Mouse (Mus musculus) limb, embryonic 10.5 days (tissue): ENCODE measurements around the gene Ptprg. TPM values are rescaled to one million over a fixed set of nuclear protein-coding genes. Genes with fewer than 3 reads are reported as not detected.

ENCODE experiments used
- DNase-seq: peaks from one replicate; pipeline ENCODE4 v3.0.0-alpha.2; 2017; ENCODE audit warnings: low spot score
- H3K27ac ChIP-seq: fragments of 300-500 bp; sonication (generic); 2 replicates; pipeline ENCODE4 v1.5.1; 2016; ENCODE audit warnings: mild to moderate bottlenecking
- H3K27me3 ChIP-seq: fragments of 300-500 bp; sonication (generic); 2 replicates; pipeline ENCODE4 v1.6.1; 2016; ENCODE audit warnings: low read depth, mild to moderate bottlenecking; ENCODE audit not compliant: poor library complexity, severe bottlenecking
- H3K36me3 ChIP-seq: fragments of 300-500 bp; sonication (generic); 2 replicates; pipeline ENCODE4 v1.6.1; 2016; ENCODE audit warnings: mild to moderate bottlenecking, moderate library complexity
- H3K4me1 ChIP-seq: fragments of 300-500 bp; sonication (generic); 2 replicates; pipeline ENCODE4 v1.6.1; 2016
- H3K4me3 ChIP-seq: fragments of 300-500 bp; sonication (generic); 2 replicates; pipeline ENCODE4 v1.5.1; 2016; ENCODE audit warnings: mild to moderate bottlenecking, moderate library complexity
- H3K9me3 ChIP-seq: fragments of 300-500 bp; sonication (generic); replicated peaks from 2 replicates; pipeline ENCODE4 v1.6.1; 2016; ENCODE audit warnings: mild to moderate bottlenecking
- WGBS: fragments of 180-500 bp; shearing (Covaris S2); methylation state at CpG from one replicate; pipeline ENCODE4 v1.1.7; 2016; 5-methylcytosine and 5-hydroxymethylcytosine counted together
- polyA plus RNA-seq: library from polyadenylated mRNA; unstranded; fragments of >200 nt; fragmentation: Nextera tagmentation; extraction: Ambion mirVana; gene quantifications from 2 replicates; pipeline ENCODE4 v1.2.1, GENCODE M21; 2016

Gene Ptprg
- polyA plus RNA-seq, 1 experiment from 2014 or later: 40.3 TPM

DNA sequence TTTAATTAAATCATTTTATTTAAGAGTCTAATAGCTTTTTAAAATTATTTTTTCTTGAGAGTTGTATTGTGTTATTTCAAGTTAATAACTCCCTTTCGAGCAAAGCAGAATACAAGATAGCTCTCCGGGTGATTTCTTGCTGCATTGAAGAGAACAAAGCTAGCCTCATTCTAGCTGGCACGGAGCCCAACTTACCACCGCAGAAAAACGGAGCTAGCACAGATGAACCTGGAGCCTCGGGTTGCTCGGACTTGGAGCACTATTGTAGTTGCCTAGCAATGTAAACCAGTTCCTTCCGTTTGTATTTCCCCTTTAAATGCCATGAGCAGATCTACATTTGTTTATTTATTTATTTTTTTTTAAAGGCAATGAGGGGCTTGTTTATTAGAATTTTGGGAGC is 156.5 kb downstream of the Ptprg start:
- Histone ChIP-seq H3K27ac (no peak overlapping the region), H3K9me3 (no peaks in the 10 kb centered on the region), H3K4me3 (no peak overlapping the region), H3K4me1 (peaks cover 25% of the 10 kb centered on the region), H3K36me3 (peaks cover 3% of the 10 kb centered on the region; the same call in 1 of the 2 replicates), H3K27me3 (no peaks in the 10 kb centered on the region)
- no peak for DNase-seq
- 95% methylated on average over 8 of the region's 8 CpGs for WGBS

DNA sequence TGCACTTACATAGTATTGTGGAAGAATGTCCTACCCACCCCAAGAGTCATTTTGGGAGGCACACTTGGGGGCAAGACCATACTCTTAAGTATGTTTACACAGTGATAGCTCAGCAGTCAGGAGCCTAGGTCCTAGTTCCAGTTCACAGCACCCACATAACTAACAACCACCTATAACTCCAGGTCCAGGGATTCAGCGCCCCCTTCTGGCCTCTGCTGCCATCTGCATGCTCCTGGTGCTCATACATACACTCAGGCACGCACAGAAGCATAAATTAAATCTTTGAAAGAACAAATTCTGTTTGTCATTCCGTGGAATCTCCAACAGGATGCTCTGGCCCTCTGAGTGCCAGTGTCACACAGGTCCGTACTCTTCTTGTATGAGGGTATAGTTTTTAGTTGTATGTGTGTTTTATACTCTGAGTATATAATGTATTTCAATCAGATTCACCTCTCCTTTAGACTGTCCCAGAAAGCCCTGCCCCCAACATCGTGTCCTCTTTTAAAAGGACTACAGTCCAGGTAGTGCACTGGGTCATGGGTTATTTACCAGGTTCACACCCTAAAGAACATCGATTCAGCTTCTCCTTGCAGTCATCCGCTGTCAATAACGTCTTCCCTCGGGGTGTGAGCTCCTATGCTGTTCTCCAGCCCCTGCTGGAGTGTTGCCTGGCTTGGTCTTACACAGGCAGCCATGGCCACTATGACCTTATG is 157.2 kb downstream of the Ptprg start:
- H3K27me3 ChIP-seq: no peaks in the 10 kb centered on the region
- no peak overlapping the region for H3K4me3 ChIP-seq
- peaks cover 19% of the 10 kb centered on the region; the same call in 1 of the 2 replicates for H3K4me1 ChIP-seq
- 91% methylated on average over 9 of the region's 9 CpGs for WGBS
- peaks cover 3% of the 10 kb centered on the region; the same call in 1 of the 2 replicates for H3K36me3 ChIP-seq
- H3K27ac ChIP-seq: no peak overlapping the region
- DNase-seq: no peak
- no peaks in the 10 kb centered on the region for H3K9me3 ChIP-seq

DNA sequence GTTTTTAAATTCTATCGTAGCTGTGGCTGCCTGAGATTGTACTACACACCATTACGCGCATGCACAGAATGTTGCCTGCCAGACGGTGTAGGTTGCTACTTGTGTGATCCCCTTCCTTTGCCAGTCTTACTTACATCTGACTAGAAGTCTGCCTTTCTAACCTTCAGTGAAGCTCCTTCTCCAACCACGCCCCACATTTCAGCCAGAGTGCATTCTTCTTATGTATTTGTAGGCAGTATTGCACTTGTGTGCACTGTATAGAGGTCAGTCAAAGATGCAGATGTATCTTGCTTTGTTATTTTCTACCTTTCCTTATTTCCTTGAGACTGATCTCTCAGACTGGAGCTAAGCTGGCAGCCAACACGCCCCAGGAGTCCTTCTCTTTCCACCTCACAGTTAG is 158.8 kb downstream of the Ptprg start:
- no peak overlapping the region for H3K27ac ChIP-seq
- H3K36me3 ChIP-seq: peaks cover 3% of the 10 kb centered on the region; the same call in 1 of the 2 replicates
- H3K9me3 ChIP-seq: no peaks in the 10 kb centered on the region
- DNase-seq: no peak
- no peaks in the 10 kb centered on the region for H3K27me3 ChIP-seq
- no peak overlapping the region for H3K4me3 ChIP-seq
- 95% methylated on average over 6 of the region's 6 CpGs for WGBS
- peaks cover 19% of the 10 kb centered on the region; the same call in 1 of the 2 replicates for H3K4me1 ChIP-seq

DNA sequence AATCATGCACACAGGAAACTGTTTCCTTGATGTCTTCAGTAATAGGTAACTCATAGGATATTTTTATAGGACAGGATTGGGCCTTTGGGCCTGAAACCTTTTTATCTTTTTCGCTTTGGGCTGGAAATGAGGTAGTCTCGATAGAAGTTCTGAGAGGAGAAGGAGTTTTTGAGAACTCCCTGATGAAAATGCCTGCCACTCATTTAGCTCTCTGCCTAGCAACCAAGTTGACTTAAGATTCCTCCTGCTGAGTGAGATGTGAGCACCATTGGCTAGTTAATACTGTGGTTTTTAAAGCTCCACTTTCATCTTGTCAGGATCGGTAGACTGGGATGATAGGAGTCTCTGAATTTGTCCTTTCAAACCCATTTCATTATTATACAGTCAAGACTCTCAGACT is 162.9 kb downstream of the Ptprg start:
- H3K36me3 ChIP-seq: 0 out of 2 replicates have a peak, but pooled peaks cover 2% of the 10 kb centered on the region
- no peak overlapping the region for H3K27ac ChIP-seq
- no peaks in the 10 kb centered on the region for H3K27me3 ChIP-seq
- H3K9me3 ChIP-seq: no peaks in the 10 kb centered on the region
- DNase-seq: no peak
- 0 out of 2 replicates have a peak, but pooled peaks cover 3% of the 10 kb centered on the region for H3K4me1 ChIP-seq
- H3K4me3 ChIP-seq: no peak overlapping the region
- 89% methylated on average over 3 of the region's 3 CpGs for WGBS

DNA sequence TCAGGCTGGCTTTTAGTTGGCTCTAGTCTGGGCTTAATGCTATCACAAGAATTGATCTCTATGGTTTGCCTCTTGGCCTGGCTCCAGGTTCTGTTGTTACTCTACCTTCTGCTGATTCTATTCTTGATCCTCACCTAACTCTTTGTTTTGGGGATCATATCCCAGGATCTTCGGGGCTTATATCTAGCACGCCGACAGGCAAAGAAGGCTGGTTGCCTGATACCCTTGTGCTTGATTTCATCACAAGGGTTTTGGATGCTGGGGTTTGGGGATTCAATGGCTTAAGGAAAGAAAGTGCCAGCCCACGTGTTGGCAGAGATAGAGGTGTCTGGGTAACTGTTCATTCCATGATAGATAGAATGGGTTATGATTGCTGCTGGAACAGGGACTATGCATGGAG is 164.9 kb downstream of the Ptprg start:
- DNase-seq: no peak
- 92% methylated on average over 4 of the region's 4 CpGs for WGBS
- H3K4me1 ChIP-seq: no peaks in the 10 kb centered on the region

DNA sequence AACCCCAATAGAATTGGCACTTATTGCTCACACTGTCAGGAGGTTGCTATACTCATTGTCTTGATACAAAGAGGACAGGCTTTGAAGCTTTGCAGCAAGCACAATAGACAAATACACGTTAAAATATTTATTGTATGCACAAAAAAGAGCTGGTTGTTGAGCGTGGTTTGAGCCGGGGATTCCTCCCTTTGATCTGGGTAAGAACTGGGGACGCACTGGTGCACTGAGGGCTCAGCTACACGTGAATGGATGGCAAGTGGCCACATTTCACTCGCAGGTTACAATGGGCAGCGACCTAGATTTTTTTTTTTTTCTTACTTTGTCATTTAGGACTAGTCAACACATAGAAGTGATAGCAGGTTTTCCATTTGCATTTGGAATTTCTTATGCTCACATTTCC is 165.9 kb downstream of the Ptprg start:
- Histone ChIP-seq H3K4me1 (no peaks in the 10 kb centered on the region), H3K4me3 (no peak overlapping the region), H3K36me3 (peaks cover 19% of the 10 kb centered on the region), H3K27ac (no peak overlapping the region), H3K9me3 (no peaks in the 10 kb centered on the region), H3K27me3 (no peaks in the 10 kb centered on the region)
- WGBS: 80% methylated on average over 7 of the region's 7 CpGs
- DNase-seq: no peak

More for the DNA sequence above, 164.9 kb downstream of the Ptprg start:
- Histone ChIP-seq H3K27me3 (no peaks in the 10 kb centered on the region), H3K4me3 (no peak overlapping the region), H3K36me3 (peaks cover 11% of the 10 kb centered on the region), H3K9me3 (no peaks in the 10 kb centered on the region), H3K27ac (no peak overlapping the region)

DNA sequence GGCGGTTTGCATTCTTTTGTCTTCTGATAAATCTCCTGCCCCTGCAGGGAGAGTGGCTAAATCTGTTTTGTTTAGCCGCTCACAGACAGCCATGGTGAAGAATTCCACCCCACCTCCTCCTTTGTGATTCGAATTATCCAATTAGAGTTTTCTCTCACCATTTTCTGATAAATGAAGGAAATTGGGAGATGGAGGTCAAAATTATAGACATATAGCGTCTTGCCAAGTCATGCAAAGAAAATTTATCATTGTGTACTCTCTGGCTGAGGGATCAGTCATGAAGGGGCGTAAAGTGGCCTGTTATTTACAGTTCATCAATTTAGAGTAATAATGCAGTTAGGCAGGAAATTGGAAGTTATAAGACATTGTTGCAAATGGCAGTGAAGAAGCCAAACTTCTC is 168.8 kb downstream of the Ptprg start:
- Histone ChIP-seq H3K4me3 (no peak overlapping the region), H3K27ac (no peak overlapping the region), H3K27me3 (no peaks in the 10 kb centered on the region), H3K4me1 (no peaks in the 10 kb centered on the region), H3K9me3 (no peaks in the 10 kb centered on the region), H3K36me3 (peaks cover 19% of the 10 kb centered on the region)
- DNase-seq: no peak
- WGBS: 71% methylated on average over 5 of the region's 5 CpGs

DNA sequence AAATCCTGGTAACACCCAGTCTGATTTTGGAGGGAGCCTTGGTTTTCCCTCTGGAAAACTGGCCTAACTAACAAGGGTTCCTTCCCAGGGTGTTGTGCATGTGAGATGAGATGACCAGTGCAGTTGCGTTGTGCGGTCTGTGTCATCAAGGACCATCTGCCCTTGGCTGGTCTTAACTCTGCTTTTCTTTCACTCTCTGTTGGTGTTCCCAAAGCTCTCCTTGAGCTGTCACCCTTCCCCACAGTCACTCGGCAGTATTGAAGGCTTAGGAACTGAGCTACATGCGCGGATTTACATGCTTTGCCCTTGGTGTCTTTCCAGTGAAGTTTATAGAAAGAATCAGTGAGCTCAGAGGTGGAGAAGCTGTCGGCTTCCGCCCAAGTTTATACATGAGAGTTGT is 170.5 kb downstream of the Ptprg start:
- H3K27ac ChIP-seq: no peak overlapping the region
- peaks cover 19% of the 10 kb centered on the region for H3K36me3 ChIP-seq
- WGBS: 94% methylated on average over 7 of the region's 7 CpGs
- no peaks in the 10 kb centered on the region for H3K9me3 ChIP-seq
- no peaks in the 10 kb centered on the region for H3K27me3 ChIP-seq
- no peak overlapping the region for H3K4me3 ChIP-seq
- no peaks in the 10 kb centered on the region for H3K4me1 ChIP-seq
- no peak for DNase-seq

DNA sequence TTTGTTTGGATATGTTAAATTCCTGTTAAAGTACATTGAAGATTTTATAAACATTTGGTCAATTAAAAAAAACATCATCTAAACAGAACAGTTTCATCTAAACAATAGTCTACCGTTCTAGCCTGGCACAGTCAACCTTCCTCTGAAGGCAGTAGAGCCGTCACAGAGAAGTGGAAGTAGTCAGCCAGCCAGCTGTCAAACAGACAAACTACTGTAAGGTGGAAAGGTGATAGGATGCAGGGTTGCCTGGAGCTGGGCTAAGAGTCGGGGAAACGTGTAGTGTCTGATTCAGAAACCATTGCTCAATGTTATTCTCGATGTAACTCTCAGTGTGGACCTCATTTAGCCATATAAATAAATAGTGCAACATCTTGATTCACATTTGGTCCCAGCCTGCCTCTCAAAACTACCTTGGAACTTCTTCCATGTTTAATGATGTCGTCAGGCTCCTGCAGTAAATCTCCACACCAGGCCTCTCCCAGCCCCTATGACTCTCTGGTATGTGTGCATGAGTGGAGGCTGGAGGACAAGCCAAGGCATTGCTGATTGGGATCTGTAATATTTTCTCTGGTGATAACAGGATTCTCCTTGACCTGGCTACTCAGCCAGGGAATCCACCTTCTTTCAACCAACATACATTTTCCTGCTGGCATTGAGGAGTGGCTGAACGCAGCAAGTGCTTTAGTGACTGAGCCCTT is 178.0 kb downstream of the Ptprg start:
- Histone ChIP-seq H3K9me3 (no peaks in the 10 kb centered on the region), H3K36me3 (no peaks in the 10 kb centered on the region), H3K27ac (no peak overlapping the region), H3K4me1 (peaks cover 36% of the 10 kb centered on the region), H3K27me3 (no peaks in the 10 kb centered on the region), H3K4me3 (no peak overlapping the region)
- no peak for DNase-seq
- WGBS: 39% methylated on average over 7 of the region's 7 CpGs

DNA sequence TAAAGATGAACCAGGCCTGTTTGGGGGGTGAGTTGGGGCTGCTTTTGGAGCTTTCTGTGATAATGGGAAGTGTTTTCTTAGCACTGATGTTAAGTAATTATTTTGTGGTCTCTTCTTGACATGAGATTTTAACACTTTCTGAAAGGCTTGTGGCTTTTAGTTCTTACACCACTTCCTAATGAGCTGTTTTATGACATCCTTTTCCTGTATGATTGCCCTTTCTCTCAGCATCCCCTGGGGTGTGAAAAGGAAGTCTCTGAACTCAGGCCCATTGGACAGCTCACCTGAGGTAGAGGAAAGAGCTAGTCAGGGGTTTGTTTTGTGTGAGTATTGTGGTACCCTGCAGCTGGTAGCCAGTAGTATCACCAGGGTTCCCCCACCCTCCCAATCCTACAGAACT is 179.0 kb downstream of the Ptprg start:
- no peaks in the 10 kb centered on the region for H3K27me3 ChIP-seq
- no peak overlapping the region for H3K27ac ChIP-seq
- H3K36me3 ChIP-seq: no peaks in the 10 kb centered on the region
- peaks cover 36% of the 10 kb centered on the region for H3K4me1 ChIP-seq
- H3K4me3 ChIP-seq: no peak overlapping the region
- no peaks in the 10 kb centered on the region for H3K9me3 ChIP-seq
- DNase-seq: no peak

DNA sequence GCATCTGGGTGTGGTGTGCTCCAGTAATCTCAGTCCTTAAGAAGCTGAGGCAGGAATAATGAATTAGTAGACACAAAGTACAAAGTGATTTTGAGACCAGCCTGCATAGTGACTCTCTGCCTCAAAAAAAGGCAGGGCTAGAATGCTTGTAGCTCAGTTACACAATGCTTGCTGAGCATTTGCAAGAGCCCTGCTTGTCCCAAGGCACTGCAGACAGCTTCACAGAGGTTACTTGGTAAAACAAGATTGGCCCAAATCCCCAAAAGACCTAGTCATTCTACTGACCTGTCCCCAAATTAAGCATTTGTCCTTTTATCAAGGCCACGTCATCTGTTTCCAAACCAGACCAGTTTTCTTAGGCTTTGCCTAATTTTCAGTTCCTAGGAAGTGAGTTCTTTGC is 190.4 kb downstream of the Ptprg start:
- Histone ChIP-seq H3K9me3 (no peaks in the 10 kb centered on the region), H3K36me3 (no peaks in the 10 kb centered on the region), H3K4me1 (0 out of 2 replicates have a peak, but pooled peaks cover 4% of the 10 kb centered on the region), H3K27ac (no peak overlapping the region), H3K27me3 (no peaks in the 10 kb centered on the region), H3K4me3 (no peak overlapping the region)
- DNase-seq: no peak
- 96% methylated on average over 1 of the region's 1 CpGs for WGBS

DNA sequence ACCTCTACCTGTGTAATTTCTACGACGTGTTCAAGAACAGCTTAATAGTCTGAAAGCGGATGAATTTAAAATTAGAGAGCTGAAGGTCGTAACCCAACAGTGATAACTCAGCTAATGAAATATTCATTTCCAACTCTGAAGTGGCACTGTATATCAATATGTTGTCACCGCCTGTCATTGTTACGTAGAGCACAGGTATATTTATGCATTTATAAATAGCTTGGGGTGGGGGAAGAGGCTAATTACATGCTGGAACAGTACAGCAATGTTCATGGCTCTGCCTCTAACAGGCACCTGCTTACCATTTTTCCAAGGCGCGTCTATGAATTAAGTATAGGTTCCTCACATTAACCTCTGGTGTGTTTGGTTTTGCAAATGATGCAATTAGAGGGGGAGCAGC is 199.3 kb downstream of the Ptprg start:
- Histone ChIP-seq H3K9me3 (no peaks in the 10 kb centered on the region), H3K27me3 (no peaks in the 10 kb centered on the region), H3K27ac (no peak overlapping the region), H3K4me1 (peaks cover 6% of the 10 kb centered on the region; the same call in 1 of the 2 replicates), H3K4me3 (no peak overlapping the region), H3K36me3 (no peaks in the 10 kb centered on the region)
- WGBS: 79% methylated on average over 8 of the region's 8 CpGs
- DNase-seq: no peak

DNA sequence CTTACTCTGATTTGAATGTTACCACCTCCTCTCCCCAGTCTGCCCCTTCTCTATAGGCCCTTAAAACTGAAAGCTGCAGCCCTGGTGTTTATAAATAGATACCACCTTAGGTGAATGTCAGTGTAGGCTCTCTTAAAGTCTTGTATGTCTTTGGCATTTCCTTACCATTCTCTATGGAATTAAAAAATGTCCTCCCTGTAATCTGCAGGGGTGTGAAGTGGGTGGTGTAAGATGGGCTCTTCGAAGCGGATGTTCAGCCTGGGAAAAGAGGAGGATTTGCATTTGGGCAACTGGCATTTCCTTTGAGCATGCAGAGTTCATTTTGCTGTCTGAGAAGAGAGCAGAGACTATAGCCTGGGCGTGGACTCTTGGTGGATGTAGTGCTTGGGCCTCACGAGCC is 201.3 kb downstream of the Ptprg start:
- DNase-seq: no peak
- WGBS: 86% methylated on average over 4 of the region's 4 CpGs
- no peak overlapping the region for H3K27ac ChIP-seq
- H3K36me3 ChIP-seq: no peaks in the 10 kb centered on the region
- no peaks in the 10 kb centered on the region for H3K27me3 ChIP-seq
- no peaks in the 10 kb centered on the region for H3K9me3 ChIP-seq
- H3K4me3 ChIP-seq: no peak overlapping the region
- H3K4me1 ChIP-seq: peaks cover 6% of the 10 kb centered on the region; the same call in 1 of the 2 replicates
